Mouse (Mus musculus): ENCODE data around the gene Bcl6. TPM values are rescaled to one million over a fixed set of nuclear protein-coding genes. Genes with fewer than 3 reads are reported as not detected.

Gene Bcl6
- polyA plus RNA-seq, 1 experiment from 2014 or later: 3.4 TPM

DNA sequence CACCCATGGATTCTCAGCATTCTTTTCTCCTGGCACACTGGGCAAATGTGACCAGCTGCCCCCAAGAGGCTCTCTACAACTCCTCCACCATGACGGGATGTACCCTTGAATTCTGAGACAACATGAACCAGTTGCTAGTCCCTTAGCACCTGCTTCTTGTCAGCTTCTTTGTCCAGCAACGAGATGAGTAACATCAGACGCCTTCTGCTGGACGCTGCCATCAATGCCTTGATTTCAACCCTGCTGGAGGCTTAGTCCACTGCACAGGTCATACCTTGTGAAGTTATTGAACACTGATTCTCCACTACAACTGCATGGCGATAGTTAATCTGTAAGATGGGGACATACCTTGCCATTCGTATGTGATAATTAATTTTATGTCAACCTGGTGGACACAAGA lies 41.0 kb downstream of the Bcl6 start:
- no peaks in the 10 kb centered on the region for H3K27me3 ChIP-seq
- no peak overlapping the region for H3K4me2 ChIP-seq (replicated peaks)
- no peaks in the 10 kb centered on the region for H3K4me1 ChIP-seq
- H3K4me3 ChIP-seq (replicated peaks): no peak overlapping the region
- no peak overlapping the region for H3K27ac ChIP-seq (replicated peaks)
- WGBS: 89% methylated on average over 6 of the region's 6 CpGs
- ATAC-seq (ENCODE audit: insufficient number of reproducible peaks, low FRiP score, low TSS enrichment, low read depth): no peak
- no peak overlapping the region for H3K9ac ChIP-seq
- no peaks in the 10 kb centered on the region for H3K9me3 ChIP-seq (replicated peaks)
- no peaks in the 10 kb centered on the region for H3K36me3 ChIP-seq

DNA sequence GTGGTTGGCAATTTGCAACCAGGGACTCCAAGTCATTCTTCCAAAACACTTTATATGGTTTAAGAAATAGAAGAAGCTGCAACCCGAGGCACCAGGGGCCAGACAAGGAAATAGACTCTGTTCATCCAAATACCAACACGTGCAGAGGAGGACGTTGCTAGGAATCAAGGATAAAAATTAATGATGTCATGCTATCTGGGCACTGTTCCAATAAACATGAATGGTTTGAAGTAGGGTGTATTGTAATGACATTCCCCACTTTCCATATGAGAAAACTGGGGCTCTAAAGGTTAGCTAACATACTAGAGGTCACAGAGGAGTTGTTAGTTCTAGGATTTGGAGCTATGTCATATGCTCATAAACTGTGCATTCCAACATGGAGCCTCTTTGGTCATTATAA lies 43.9 kb downstream of the Bcl6 start:
- ATAC-seq (ENCODE audit: insufficient number of reproducible peaks, low FRiP score, low TSS enrichment, low read depth): no peak
- Histone ChIP-seq H3K9ac (no peak overlapping the region), H3K36me3 (no peaks in the 10 kb centered on the region), H3K4me3 (replicated peaks) (no peak overlapping the region), H3K4me1 (no peaks in the 10 kb centered on the region), H3K27ac (replicated peaks) (no peak overlapping the region), H3K4me2 (replicated peaks) (no peak overlapping the region), H3K27me3 (no peaks in the 10 kb centered on the region), H3K9me3 (replicated peaks) (no peaks in the 10 kb centered on the region)
- 21% methylated on average over 3 of the region's 3 CpGs for WGBS

DNA sequence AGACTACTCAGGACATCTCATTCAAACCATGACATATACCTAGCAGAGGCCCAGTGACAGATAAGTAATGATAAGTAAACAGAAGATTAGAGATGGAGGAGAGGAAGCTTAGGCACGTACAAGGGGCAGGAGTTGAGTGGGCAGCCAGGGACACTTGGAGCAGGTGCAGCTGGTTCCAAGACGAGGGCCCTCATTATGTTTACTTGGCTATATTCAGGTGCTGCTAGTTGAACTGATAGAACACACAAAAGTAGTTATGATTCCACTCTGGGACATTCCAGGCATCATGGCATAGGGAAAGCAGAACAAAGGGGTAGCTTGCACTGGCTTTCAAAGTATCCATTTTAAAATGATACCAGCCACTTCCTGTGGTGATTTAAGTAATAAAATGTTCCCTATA lies 54.3 kb downstream of the Bcl6 start:
- no peaks in the 10 kb centered on the region for H3K4me1 ChIP-seq
- WGBS: 75% methylated on average over 2 of the region's 2 CpGs
- no peaks in the 10 kb centered on the region for H3K36me3 ChIP-seq
- no peak for ATAC-seq (ENCODE audit: insufficient number of reproducible peaks, low FRiP score, low TSS enrichment, low read depth)
- no peak overlapping the region for H3K4me2 ChIP-seq (replicated peaks)
- no peak overlapping the region for H3K27ac ChIP-seq (replicated peaks)
- H3K9ac ChIP-seq: no peak overlapping the region
- H3K4me3 ChIP-seq (replicated peaks): no peak overlapping the region
- no peaks in the 10 kb centered on the region for H3K27me3 ChIP-seq
- no peaks in the 10 kb centered on the region for H3K9me3 ChIP-seq (replicated peaks)

DNA sequence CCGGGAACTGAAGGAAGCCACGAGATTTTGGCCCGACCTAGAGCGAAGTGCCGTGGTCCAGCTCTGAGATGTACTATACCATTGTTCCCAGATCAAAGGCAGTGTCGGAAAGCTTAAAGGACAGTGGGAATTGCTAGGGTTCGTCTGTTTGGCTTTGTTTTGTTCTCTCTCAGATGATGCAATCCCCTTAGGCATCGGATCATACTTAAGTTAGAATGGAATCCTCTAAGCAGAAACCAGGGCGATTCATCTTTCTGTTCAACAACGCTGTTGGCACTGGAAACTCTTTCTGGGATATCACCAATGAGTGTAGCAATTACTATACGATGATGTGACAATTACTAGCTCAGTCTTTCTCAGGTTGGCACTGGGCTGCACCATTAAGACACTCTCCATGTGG lies 56.4 kb downstream of the Bcl6 start, which contains the start of gene Rtp2:
TSS of gene Rtp2 (minus strand) at position 101 of the 400 bp plus-strand sequence.
- no peaks in the 10 kb centered on the region for H3K4me1 ChIP-seq
- no peak within 1 kb of the TSS for H3K27ac ChIP-seq (replicated peaks)
- no peaks in the 10 kb centered on the region for H3K36me3 ChIP-seq
- H3K27me3 ChIP-seq: no peaks in the 10 kb centered on the region
- no peak within 1 kb of the TSS for H3K9ac ChIP-seq
- no peaks in the 10 kb centered on the region for H3K9me3 ChIP-seq (replicated peaks)
- no peak within 1 kb of the TSS for H3K4me2 ChIP-seq (replicated peaks)
- 67% methylated on average over 11 of the region's 11 CpGs for WGBS
- no peak within 1 kb of the TSS for H3K4me3 ChIP-seq (replicated peaks)
- no peak for ATAC-seq (ENCODE audit: insufficient number of reproducible peaks, low FRiP score, low TSS enrichment, low read depth)

DNA sequence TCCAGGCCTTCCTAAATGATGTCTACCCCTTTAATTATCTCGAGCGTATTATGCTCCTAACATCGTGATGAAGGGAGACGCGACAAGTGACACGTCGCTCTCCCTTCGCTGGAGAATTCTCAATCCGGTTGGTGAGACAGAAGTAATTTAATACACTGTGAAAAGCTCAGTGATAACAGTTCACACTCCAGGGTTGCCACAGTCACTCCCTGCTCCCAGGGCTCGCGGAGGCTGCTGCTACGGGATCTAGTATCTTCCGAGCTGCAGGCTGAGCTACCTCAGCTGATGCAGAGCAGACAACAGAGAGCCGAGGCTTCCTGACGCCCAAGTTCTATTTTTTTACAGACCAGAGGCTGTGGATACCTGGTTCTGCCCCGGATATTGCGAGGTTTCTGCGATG lies 57.4 kb downstream of the Bcl6 start:
- H3K27me3 ChIP-seq: no peaks in the 10 kb centered on the region
- ATAC-seq (ENCODE audit: insufficient number of reproducible peaks, low FRiP score, low TSS enrichment, low read depth): no peak
- no peaks in the 10 kb centered on the region for H3K36me3 ChIP-seq
- H3K4me1 ChIP-seq: no peaks in the 10 kb centered on the region
- no peak overlapping the region for H3K4me3 ChIP-seq (replicated peaks)
- WGBS: 72% methylated on average over 18 of the region's 18 CpGs
- no peak overlapping the region for H3K9ac ChIP-seq
- H3K27ac ChIP-seq (replicated peaks): no peak overlapping the region
- H3K9me3 ChIP-seq (replicated peaks): no peaks in the 10 kb centered on the region
- H3K4me2 ChIP-seq (replicated peaks): no peak overlapping the region

DNA sequence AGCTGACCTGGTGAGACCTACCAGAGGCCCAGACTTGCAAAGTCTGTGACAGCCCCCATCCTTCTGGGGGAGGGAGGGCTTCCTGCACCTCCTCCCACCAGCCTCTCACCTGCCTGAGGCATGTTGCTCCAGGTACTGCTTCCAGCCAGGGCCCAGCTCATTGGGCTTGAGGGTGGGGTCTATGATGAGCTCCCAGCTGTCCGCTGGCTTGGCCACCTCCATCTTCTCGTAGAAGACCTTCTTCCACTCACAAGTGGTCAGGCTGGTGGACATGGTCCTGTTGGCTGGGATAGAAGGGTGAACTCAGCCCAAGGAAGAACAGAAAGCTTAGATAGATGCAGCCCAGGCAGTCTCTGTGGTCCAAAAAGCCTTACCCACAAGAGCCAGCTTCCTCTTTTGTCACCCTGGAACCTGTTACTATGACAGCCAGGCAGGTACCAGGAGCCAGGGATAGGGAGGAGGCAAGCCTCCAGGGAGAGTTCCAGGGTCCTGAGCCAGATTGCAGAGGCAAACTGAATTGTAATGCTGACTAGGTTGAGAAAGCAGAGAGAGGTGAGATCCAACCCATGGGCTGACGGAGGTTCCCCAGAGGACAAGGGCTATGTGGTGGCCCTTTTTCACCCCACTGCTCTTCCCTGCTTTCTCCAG lies 58.1 kb downstream of the Bcl6 start:
- Histone ChIP-seq H3K27ac (replicated peaks) (no peak overlapping the region), H3K9me3 (replicated peaks) (no peaks in the 10 kb centered on the region), H3K27me3 (no peaks in the 10 kb centered on the region), H3K9ac (no peak overlapping the region), H3K4me1 (no peaks in the 10 kb centered on the region), H3K36me3 (no peaks in the 10 kb centered on the region), H3K4me2 (replicated peaks) (no peak overlapping the region), H3K4me3 (replicated peaks) (no peak overlapping the region)
- peak; percentile 49; the same call in 1 of the 2 replicates for ATAC-seq (ENCODE audit: insufficient number of reproducible peaks, low FRiP score, low TSS enrichment, low read depth)
- WGBS: 85% methylated on average over 3 of the region's 3 CpGs

DNA sequence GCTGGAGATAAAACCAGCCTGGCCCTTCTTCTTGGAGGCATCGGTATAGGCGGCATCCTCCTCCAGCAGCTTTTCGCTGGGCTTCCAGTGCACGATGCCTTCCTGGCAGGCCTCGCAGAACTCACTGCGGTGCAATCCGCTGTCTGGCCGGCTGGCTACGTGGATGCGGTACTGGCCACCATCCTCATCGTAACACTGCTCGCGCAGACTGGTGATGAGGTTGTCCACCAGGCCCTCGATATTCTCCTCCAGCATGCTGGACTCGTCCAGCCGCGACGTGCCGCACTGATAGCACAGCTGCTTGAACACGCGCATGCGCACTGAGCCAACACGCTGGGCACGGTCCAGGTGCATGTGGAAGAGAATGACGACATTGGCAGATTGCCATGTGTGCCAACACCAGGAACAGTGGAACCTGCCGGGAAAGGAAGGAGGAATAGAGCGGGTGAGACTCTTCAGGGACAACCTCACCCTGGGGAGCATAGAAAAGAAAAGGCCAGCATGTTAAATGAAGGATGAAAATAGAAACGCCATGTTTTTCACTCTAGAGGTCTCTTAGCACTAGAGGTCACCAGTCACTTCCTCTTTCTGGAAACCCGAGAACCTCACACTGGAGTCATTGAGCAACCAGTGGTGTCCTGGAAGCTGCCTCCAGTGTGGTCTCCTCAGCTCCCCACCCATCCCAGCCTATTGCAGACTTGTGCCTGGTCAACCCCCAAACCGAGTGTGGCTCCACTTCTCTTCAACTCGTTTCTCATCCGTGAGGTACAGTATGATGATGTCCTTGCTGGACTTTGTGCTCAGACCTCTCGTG lies 61.1 kb downstream of the Bcl6 start:
- no peaks in the 10 kb centered on the region for H3K4me1 ChIP-seq
- WGBS: 90% methylated on average over 33 of the region's 33 CpGs
- no peak overlapping the region for H3K27ac ChIP-seq (replicated peaks)
- no peak overlapping the region for H3K4me2 ChIP-seq (replicated peaks)
- no peak overlapping the region for H3K9ac ChIP-seq
- no peak for ATAC-seq (ENCODE audit: insufficient number of reproducible peaks, low FRiP score, low TSS enrichment, low read depth)
- H3K9me3 ChIP-seq (replicated peaks): no peaks in the 10 kb centered on the region
- no peaks in the 10 kb centered on the region for H3K36me3 ChIP-seq
- no peaks in the 10 kb centered on the region for H3K27me3 ChIP-seq
- H3K4me3 ChIP-seq (replicated peaks): no peak overlapping the region

DNA sequence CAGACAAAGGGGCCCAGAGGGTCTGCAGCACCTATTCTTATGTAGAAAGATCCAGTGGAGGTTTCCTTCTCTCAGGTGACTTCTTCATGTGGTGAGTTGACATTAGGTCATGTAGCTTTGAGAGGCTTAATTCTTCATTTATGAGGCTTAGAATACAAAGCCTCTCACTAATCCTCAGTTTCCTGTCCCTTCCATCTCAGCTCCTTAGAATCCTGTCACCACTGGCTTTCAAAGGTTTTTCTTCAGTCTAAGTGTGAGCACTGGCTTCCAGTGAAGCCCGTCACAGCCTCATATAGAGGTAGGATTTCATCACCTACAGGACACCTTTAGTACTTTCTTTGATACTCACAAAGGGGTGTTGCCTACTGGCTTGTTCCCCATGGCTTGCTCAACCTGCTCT lies 65.7 kb downstream of the Bcl6 start:
- H3K9ac ChIP-seq: no peak overlapping the region
- no peak overlapping the region for H3K4me2 ChIP-seq (replicated peaks)
- no peaks in the 10 kb centered on the region for H3K9me3 ChIP-seq (replicated peaks)
- no peak for ATAC-seq (ENCODE audit: insufficient number of reproducible peaks, low FRiP score, low TSS enrichment, low read depth)
- H3K36me3 ChIP-seq: no peaks in the 10 kb centered on the region
- 86% methylated on average over 1 of the region's 1 CpGs for WGBS
- H3K27ac ChIP-seq (replicated peaks): no peak overlapping the region
- no peaks in the 10 kb centered on the region for H3K27me3 ChIP-seq
- no peaks in the 10 kb centered on the region for H3K4me1 ChIP-seq
- no peak overlapping the region for H3K4me3 ChIP-seq (replicated peaks)

DNA sequence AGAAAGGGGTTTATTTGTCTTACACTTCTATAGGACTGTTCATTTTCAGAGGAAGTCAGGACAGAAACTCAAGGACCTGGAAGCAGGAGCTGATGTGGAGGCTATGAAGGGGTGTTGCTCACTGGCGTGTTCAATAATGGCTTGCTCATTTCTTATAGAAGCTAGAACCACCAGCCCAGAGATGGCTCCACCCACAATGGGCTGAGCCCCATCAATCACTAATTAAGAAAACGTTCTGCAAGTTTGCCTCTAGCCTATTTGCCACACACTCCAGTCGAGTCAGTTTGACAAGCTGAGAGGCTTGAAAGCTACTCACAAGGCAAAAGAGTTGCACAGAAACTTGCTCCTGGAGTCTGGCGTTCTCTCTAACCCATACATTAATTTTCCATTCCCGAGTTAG lies 67.0 kb downstream of the Bcl6 start:
- Histone ChIP-seq H3K9ac (no peak overlapping the region), H3K27me3 (no peaks in the 10 kb centered on the region), H3K36me3 (no peaks in the 10 kb centered on the region), H3K4me1 (no peaks in the 10 kb centered on the region), H3K4me2 (replicated peaks) (no peak overlapping the region), H3K9me3 (replicated peaks) (no peaks in the 10 kb centered on the region), H3K4me3 (replicated peaks) (no peak overlapping the region), H3K27ac (replicated peaks) (no peak overlapping the region)
- no peak for ATAC-seq (ENCODE audit: insufficient number of reproducible peaks, low FRiP score, low TSS enrichment, low read depth)
- WGBS: 63% methylated on average over 5 of the region's 5 CpGs

DNA sequence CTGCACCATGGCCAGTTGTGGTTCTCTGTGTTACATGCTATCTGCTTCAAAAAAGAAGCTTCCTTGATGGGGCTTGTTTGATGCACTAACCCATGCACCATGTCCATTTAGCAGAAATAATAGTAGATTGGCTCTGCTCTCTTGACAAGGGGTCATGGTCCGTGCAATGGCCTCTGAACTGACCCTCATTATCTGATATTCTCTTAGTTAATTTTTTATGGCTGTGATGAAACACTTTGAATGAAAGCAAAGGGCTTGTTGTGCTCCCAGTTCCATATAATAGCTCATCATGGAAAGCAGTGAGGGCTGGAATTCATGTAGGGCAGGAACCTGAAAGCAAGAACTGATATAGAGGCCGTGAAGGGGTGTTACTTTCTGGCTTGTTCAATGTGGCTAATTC lies 69.2 kb downstream of the Bcl6 start:
- no peak for ATAC-seq (ENCODE audit: insufficient number of reproducible peaks, low FRiP score, low TSS enrichment, low read depth)
- Histone ChIP-seq H3K36me3 (no peaks in the 10 kb centered on the region), H3K27me3 (no peaks in the 10 kb centered on the region), H3K4me1 (no peaks in the 10 kb centered on the region), H3K9me3 (replicated peaks) (no peaks in the 10 kb centered on the region), H3K4me3 (replicated peaks) (no peak overlapping the region), H3K4me2 (replicated peaks) (no peak overlapping the region), H3K27ac (replicated peaks) (no peak overlapping the region), H3K9ac (no peak overlapping the region)
- WGBS: 82% methylated on average over 2 of the region's 2 CpGs

Data from embryonic facial prominence, embryonic 15.5 days (tissue).